Mouse (Mus musculus): ENCODE measurements at regions not wholly inside any gene's neighbourhood (a gene's known extent, or its start where the extent isn't known, plus 50 kb on each side); places are given as distances from the start of the nearest gene placed in this dataset.

DNA sequence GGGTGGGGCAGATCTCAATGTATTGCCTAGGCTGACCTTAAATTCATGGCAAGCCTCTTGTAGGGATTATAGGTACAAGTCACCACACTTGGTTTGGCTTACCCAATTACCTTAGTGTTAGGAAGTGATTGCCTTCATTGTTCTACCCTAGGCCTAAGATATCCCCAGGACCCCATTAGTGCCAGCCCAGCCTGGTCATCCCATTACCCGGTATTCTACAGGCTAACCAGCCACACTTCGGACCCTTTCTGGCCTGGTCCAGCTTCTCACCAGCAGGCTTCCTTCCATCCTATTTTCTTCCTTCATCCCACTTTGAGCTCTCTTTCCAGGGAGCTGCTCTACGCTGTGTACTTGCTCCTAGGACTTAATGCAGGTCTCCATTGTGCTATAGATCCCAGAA is 59.5 kb downstream of the Tex35 start:
- peaks cover 6% of the 10 kb centered on the region for H3K4me1 ChIP-seq (ENCODE audit: control insufficient read depth, insufficient read depth, low read depth, low read length)
- H3K36me3 ChIP-seq (ENCODE audit: control insufficient read depth, insufficient read depth, low read length) = no peaks in the 10 kb centered on the region
- H3K4me2 ChIP-seq (ENCODE audit: low read length) = no peak overlapping the region
- no peaks in the 10 kb centered on the region for H3K27me3 ChIP-seq (replicated peaks; ENCODE audit: control insufficient read depth, insufficient read depth, low read length)
- H3K9me3 ChIP-seq (ENCODE audit: control insufficient read depth, low read length) = no peaks in the 10 kb centered on the region
- no peak overlapping the region for H3K4me3 ChIP-seq (ENCODE audit: low read length)
- 95% methylated on average over 3 of the region's 3 CpGs for WGBS
- no peak overlapping the region for H3K27ac ChIP-seq (ENCODE audit: low read depth, low read length)
- H3K9ac ChIP-seq (ENCODE audit: low read depth, low read length) = no peak overlapping the region
- no peak for ATAC-seq

DNA sequence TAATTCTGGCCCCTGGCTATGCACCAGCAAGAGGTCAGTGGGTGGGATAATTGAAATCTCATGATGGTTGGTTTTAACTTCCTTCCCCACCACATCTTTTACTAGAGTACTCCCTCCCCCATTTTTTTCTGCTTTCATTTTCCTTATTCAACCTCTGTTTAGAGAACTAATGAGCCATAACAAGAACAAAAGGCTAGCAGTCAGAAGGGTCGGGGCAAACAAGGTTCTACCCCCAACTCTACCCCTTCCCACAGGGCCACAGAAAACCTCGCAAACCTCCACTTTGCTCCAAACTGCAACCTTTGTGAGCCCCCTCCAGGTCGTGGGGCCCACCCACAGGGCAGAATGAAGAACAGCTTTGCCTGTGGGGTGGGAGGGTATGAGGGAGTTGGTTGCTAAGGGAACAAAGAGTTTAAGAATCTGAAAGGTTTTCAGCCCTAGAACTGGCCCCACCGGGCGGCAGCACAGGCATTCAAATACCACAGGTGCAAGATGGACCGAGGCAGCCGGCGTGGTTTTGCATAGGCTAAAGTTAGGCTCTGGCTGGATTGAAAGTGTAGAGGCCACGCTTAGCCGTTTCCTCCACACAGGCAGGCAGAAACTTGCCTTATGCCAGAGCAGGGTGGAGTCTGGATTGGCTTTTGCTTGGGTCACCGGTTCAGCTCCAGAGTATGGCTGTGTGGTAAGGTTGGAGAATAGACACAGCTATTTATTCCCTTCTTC is 60.1 kb downstream of the Tex35 start:
- Histone ChIP-seq H3K27ac (ENCODE audit: low read depth, low read length) (no peak overlapping the region), H3K4me3 (ENCODE audit: low read length) (no peak overlapping the region), H3K4me2 (ENCODE audit: low read length) (peak overlapping the region; percentile 7; the same call in 1 of the 2 replicates), H3K27me3 (replicated peaks; ENCODE audit: control insufficient read depth, insufficient read depth, low read length) (no peaks in the 10 kb centered on the region), H3K9ac (ENCODE audit: low read depth, low read length) (no peak overlapping the region), H3K4me1 (ENCODE audit: control insufficient read depth, insufficient read depth, low read depth, low read length) (peaks cover 9% of the 10 kb centered on the region), H3K36me3 (ENCODE audit: control insufficient read depth, insufficient read depth, low read length) (no peaks in the 10 kb centered on the region), H3K9me3 (ENCODE audit: control insufficient read depth, low read length) (no peaks in the 10 kb centered on the region)
- peak; percentile 40; the same call in 1 of the 2 replicates for ATAC-seq
- WGBS = 16% methylated on average over 11 of the region's 11 CpGs

DNA sequence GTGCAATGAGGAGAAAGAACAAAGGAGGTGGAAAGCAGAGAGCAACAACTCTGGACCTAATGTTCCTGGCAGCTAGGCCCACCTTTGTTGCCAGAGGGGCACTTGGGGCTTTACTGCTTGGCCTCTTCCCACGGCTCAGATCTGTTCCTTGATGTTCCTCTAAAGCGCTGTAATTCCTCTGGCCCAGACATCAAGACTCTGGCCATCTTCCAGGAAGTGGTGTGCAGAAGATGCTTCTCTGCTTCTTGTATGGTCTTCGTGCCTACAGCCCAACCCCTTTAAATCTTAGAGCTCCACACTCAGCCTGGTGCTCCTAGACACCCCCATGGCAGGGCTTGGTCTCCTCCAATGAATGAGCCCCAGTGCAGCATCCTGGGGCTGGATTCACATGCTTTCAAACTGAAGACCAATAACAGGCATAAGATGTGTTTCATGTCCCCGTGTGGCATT is 60.7 kb downstream of the Tex35 start:
- H3K27me3 ChIP-seq (replicated peaks; ENCODE audit: control insufficient read depth, insufficient read depth, low read length) = no peaks in the 10 kb centered on the region
- H3K36me3 ChIP-seq (ENCODE audit: control insufficient read depth, insufficient read depth, low read length) = no peaks in the 10 kb centered on the region
- no peak overlapping the region for H3K4me3 ChIP-seq (ENCODE audit: low read length)
- peaks cover 9% of the 10 kb centered on the region for H3K4me1 ChIP-seq (ENCODE audit: control insufficient read depth, insufficient read depth, low read depth, low read length)
- no peak overlapping the region for H3K27ac ChIP-seq (ENCODE audit: low read depth, low read length)
- H3K9ac ChIP-seq (ENCODE audit: low read depth, low read length) = no peak overlapping the region
- no peaks in the 10 kb centered on the region for H3K9me3 ChIP-seq (ENCODE audit: control insufficient read depth, low read length)
- WGBS = 30% methylated on average over 4 of the region's 4 CpGs
- H3K4me2 ChIP-seq (ENCODE audit: low read length) = no peak overlapping the region
- ATAC-seq = peak; percentile 63

DNA sequence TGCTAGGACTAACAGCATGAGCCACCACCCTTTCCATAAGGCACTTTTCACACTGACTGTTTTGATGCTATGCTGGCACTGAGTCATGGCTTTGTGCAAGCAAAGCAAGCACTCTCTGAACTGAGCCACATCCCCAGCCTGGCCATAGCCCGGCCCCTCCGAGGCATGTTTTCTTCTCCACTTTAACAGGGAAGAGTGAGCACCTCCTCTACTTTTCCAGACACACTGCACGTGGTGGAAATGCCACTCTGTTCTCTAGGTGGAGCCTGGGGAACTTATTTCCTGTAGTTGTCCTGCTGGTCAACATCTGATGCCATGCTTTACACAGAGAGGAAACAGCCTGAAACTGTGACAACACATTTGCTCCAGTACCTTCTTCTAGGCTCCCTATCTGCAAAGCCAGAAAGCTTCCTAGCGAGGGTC is 61.7 kb downstream of the Tex35 start:
- no peaks in the 10 kb centered on the region for H3K27me3 ChIP-seq (replicated peaks; ENCODE audit: control insufficient read depth, insufficient read depth, low read length)
- no peak overlapping the region for H3K4me3 ChIP-seq (ENCODE audit: low read length)
- no peak for ATAC-seq
- H3K4me1 ChIP-seq (ENCODE audit: control insufficient read depth, insufficient read depth, low read depth, low read length) = peaks cover 9% of the 10 kb centered on the region
- 81% methylated on average over 4 of the region's 4 CpGs for WGBS
- H3K9ac ChIP-seq (ENCODE audit: low read depth, low read length) = no peak overlapping the region
- H3K4me2 ChIP-seq (ENCODE audit: low read length) = no peak overlapping the region
- H3K36me3 ChIP-seq (ENCODE audit: control insufficient read depth, insufficient read depth, low read length) = no peaks in the 10 kb centered on the region
- H3K27ac ChIP-seq (ENCODE audit: low read depth, low read length) = no peak overlapping the region
- H3K9me3 ChIP-seq (ENCODE audit: control insufficient read depth, low read length) = no peaks in the 10 kb centered on the region

DNA sequence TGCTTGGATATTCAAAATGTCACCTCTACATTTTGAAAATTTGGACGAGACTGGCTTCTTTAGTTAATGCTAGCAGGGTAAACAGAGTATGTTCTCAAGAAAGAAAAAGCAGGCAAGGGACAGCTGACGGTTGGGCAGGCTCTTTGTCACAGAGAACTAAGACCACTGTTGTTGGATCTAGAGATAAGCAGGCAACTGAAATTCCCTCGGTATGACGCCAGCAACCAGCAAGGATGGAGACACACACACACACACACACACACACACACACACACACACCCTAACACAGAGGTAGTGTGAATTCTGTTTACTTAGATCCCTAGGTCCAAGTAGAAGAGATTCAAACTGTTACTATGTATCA is 68.7 kb downstream of the Tex35 start:
- Histone ChIP-seq H3K9me3 (ENCODE audit: control insufficient read depth, low read length) (no peaks in the 10 kb centered on the region), H3K27ac (ENCODE audit: low read depth, low read length) (peak overlapping the region; percentile 78), H3K27me3 (replicated peaks; ENCODE audit: control insufficient read depth, insufficient read depth, low read length) (no peaks in the 10 kb centered on the region), H3K9ac (ENCODE audit: low read depth, low read length) (no peak overlapping the region), H3K4me2 (ENCODE audit: low read length) (peak overlapping the region; percentile 42), H3K4me3 (ENCODE audit: low read length) (no peak overlapping the region), H3K4me1 (ENCODE audit: control insufficient read depth, insufficient read depth, low read depth, low read length) (peaks cover 13% of the 10 kb centered on the region), H3K36me3 (ENCODE audit: control insufficient read depth, insufficient read depth, low read length) (no peaks in the 10 kb centered on the region)
- peak; percentile 57 for ATAC-seq
- WGBS = 10% methylated on average over 4 of the region's 4 CpGs

DNA sequence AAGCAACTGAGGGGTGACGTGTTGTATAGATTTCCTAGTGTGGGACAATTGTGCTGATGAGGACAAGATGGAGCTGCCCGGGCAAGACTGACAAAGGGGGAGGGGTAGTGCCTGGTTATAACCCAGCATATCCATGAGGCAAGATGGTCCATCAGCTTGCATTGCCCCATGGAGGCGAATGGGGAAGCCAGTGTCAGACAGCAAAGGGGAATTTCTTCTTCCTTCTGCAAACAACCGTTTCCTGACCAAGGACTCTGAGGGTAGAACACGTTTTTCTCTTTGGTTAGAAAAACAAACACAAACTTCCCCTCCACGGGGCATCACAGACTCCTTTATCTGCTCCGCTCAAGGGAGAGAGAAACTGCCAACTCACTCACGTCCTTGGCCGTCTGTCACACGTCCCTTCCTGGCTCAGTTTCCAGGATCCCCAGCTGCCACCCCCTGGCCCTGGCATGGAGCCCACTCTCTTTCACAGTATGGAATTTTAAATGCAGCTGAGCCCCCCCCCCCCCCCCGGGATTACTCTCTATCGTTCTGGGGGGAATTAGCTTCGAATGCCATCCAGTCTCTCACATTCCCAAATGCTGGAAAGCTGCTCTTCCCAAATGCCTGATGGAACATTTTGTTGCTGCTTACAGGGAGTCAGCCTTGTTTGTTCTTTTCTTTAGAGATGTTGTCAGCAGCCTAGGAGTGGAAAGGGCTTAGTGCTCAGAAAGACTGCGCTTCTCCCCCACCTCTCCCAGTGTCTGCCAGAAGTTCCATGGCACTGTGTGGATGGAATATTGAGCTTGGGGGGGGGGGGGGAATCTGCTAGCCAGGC is 69.3 kb downstream of the Tex35 start:
- Histone ChIP-seq H3K27ac (ENCODE audit: low read depth, low read length) (peak overlapping the region; percentile 78), H3K27me3 (replicated peaks; ENCODE audit: control insufficient read depth, insufficient read depth, low read length) (no peaks in the 10 kb centered on the region), H3K9me3 (ENCODE audit: control insufficient read depth, low read length) (no peaks in the 10 kb centered on the region), H3K36me3 (ENCODE audit: control insufficient read depth, insufficient read depth, low read length) (no peaks in the 10 kb centered on the region), H3K4me2 (ENCODE audit: low read length) (peak overlapping the region; percentile 42), H3K4me1 (ENCODE audit: control insufficient read depth, insufficient read depth, low read depth, low read length) (peaks cover 13% of the 10 kb centered on the region), H3K4me3 (ENCODE audit: low read length) (0 out of 2 replicates have a peak overlapping the region, but pooled peaks have one; percentile 4), H3K9ac (ENCODE audit: low read depth, low read length) (0 out of 2 replicates have a peak overlapping the region, but pooled peaks have one; percentile 23)
- WGBS = 4% methylated on average over 14 of the region's 14 CpGs
- ATAC-seq = peak; percentile 91

DNA sequence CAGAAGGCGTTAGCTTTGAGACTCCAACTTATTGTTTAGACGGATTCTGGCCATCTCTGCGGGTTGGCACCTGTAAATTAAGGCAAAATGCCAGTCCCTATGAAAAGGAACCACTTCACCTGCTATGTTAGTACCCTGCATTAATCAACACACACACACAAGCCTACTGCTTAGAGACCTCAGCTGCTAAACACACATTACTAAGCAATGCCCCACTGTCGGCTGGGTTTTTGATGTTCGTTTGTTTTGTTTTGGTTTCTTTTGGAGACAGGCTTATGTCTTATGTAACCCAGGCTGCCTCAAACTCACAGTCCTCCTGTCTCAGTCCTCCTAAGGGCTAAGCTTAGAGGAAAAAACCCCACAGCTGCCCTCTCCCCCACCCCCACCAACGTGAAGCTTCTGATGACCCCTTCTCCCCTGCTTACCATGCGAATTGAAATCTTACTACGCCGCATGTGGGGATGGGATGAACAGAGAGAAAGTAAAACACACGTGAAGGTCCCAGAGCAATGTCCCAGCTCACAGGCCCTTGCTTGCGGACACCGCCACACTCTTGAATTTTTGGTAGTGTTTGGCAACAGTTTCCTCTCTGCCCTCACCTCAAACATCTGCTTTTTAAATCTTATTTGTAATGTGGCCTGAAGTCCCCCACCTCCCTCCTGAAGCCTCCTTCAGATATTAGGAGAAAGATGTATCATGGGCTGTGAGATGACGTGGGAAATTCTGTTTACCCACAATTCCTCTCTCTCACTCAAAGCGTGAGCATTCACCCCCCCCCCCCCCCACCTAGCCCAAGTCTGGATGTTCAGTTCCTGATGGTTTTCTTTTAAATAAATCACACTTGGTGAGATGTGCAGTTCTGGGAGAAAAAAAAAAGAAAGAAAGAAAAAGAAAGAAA is 70.1 kb downstream of the Tex35 start:
- Histone ChIP-seq H3K9ac (ENCODE audit: low read depth, low read length) (no peak overlapping the region), H3K36me3 (ENCODE audit: control insufficient read depth, insufficient read depth, low read length) (no peaks in the 10 kb centered on the region), H3K27me3 (replicated peaks; ENCODE audit: control insufficient read depth, insufficient read depth, low read length) (no peaks in the 10 kb centered on the region), H3K4me2 (ENCODE audit: low read length) (peak overlapping the region; percentile 42), H3K4me1 (ENCODE audit: control insufficient read depth, insufficient read depth, low read depth, low read length) (peaks cover 10% of the 10 kb centered on the region), H3K27ac (ENCODE audit: low read depth, low read length) (peak overlapping the region; percentile 78), H3K9me3 (ENCODE audit: control insufficient read depth, low read length) (no peaks in the 10 kb centered on the region), H3K4me3 (ENCODE audit: low read length) (no peak overlapping the region)
- 53% methylated on average over 14 of the region's 14 CpGs for WGBS
- ATAC-seq = no peak

DNA sequence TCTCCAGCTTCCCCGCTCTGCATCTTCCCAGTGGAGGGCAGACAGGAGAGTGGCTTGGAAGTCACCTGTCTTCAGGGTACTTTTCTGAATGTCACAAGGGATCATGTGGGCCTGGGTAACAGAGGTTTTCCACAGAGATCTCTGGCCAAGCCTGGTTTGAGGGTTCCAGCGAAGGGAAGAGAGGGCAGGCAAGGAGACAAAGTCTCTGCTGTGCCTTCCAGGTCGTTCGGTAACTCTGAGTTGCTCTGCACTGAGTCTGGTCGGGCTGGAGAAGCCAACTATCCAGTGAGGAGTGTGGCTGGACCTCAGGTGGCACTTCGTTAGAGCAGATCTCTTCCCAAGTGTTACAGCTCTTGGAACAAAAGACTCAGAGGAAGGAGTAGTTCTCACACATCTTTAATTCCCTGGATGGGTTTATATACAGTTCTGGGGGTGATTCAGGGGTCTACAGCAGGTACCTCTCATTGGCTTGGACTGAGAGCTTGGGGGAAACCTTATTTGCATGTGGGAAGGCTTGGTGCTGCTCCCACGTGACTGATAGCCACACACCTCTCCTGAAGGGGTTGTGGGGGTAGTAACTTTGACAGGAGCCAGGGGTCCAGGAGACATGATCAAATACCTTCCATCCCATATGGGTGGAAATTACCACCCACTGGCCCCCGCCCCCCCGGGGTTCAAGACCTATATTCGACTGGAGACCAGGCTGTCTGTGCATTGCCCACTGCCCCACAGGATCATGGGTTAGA is 71.1 kb downstream of the Tex35 start:
- no peaks in the 10 kb centered on the region for H3K36me3 ChIP-seq (ENCODE audit: control insufficient read depth, insufficient read depth, low read length)
- no peak for ATAC-seq
- no peaks in the 10 kb centered on the region for H3K27me3 ChIP-seq (replicated peaks; ENCODE audit: control insufficient read depth, insufficient read depth, low read length)
- WGBS = 85% methylated on average over 10 of the region's 10 CpGs
- H3K4me2 ChIP-seq (ENCODE audit: low read length) = no peak overlapping the region
- peaks cover 10% of the 10 kb centered on the region for H3K4me1 ChIP-seq (ENCODE audit: control insufficient read depth, insufficient read depth, low read depth, low read length)
- no peak overlapping the region for H3K27ac ChIP-seq (ENCODE audit: low read depth, low read length)
- H3K9me3 ChIP-seq (ENCODE audit: control insufficient read depth, low read length) = no peaks in the 10 kb centered on the region
- no peak overlapping the region for H3K9ac ChIP-seq (ENCODE audit: low read depth, low read length)
- no peak overlapping the region for H3K4me3 ChIP-seq (ENCODE audit: low read length)
